Mouse (Mus musculus) pancreas, adult 10 weeks (tissue): ENCODE results near the gene Invs. TPM values are rescaled to one million over a fixed set of nuclear protein-coding genes. Genes with fewer than 3 reads are reported as not detected.

ENCODE experiments used
- polyA plus RNA-seq: library from polyadenylated mRNA; stranded (reverse); fragments of 350-450 nt; fragmentation: Illumina TruSeq; extraction: RNeasy Lipid Tissue Mini Kit (QIAGEN cat#74804); gene quantifications from one replicate; pipeline ENCODE4 v1.2.3, GENCODE M21; 2015; ENCODE audit warnings: low read depth, low replicate concordance; ENCODE audit not compliant: insufficient read depth

Gene Invs
- 2.0 TPM for polyA plus RNA-seq

GRCm38 (mm10) chr4:48279498-48280134, at the start of gene Invs, which contains the start of gene Erp44:
TSS of gene Invs (plus strand) at chr4:48279760.
TSS of gene Erp44 (minus strand) at chr4:48279558.

GRCm38 (mm10) chr4:48472792-48473650, 193.5 kb downstream of the Invs start, which contains the start of gene Tex10:
TSS of gene Tex10 (minus strand) at chr4:48473459.

Other genes starting within 250 kb of the Invs start
- gene Nr4a3, start 234.6 kb upstream of the Invs start, polyA plus RNA-seq: 0.46 TPM
- gene Stx17, start 154.8 kb upstream of the Invs start, polyA plus RNA-seq: 3.2 TPM
- 21.7 TPM for gene Erp44, start 202 bp upstream of the Invs start, polyA plus RNA-seq
- gene Tex10, start 193.7 kb downstream of the Invs start, polyA plus RNA-seq: 4.5 TPM